Mouse (Mus musculus) Patski (cell line): ENCODE results near the gene Tenm3. TPM values are rescaled to one million over a fixed set of nuclear protein-coding genes. Genes with fewer than 3 reads are reported as not detected.

Source experiments
- ATAC-seq: fragments of 100-300 bp; one replicate; pipeline ENCODE4 v1.8.0; 2021
- CTCF ChIA-PET: fragments of 350-600 bp; sonication (Branson Sonifier 250); formaldehyde crosslinking; loops from one replicate; lab custom pipeline; 2022; ENCODE audit warnings: inconsistent platforms; lab: Charles Lee
- POLR2A ChIA-PET: fragments of 350-600 bp; sonication (Branson Sonifier 250); formaldehyde crosslinking; loops from one replicate; lab custom pipeline; 2022; ENCODE audit warnings: antibody characterized with exemption, inconsistent platforms; lab: Charles Lee
- DNase-seq: peaks from one replicate; pipeline ENCODE4 v3.0.0-alpha.2; 2011; ENCODE audit warnings: low read depth, low spot score
- H3K27me3 ChIP-seq: fragments of 371-371 bp; one replicate; pipeline ENCODE4 v1.5.1; 2021
- CTCF ChIP-seq: fragments of 100-300 bp; IDR thresholded peaks from one replicate; pipeline ENCODE4 v1.5.1; 2021
- in situ Hi-C: fragments of 300-500 bp; cut with MboI; formaldehyde crosslinking; loops from 3 replicates; pipeline ENCODE4 v1.11.1; 2018; ENCODE audit warnings: low pct_unique_long_range_greater_than_20kb, mixed read lengths
- polyA plus RNA-seq: library from polyadenylated mRNA; unstranded; gene quantifications from one replicate; pipeline ENCODE4 v1.2.3, GENCODE M21; 2021

Gene Tenm3
- polyA plus RNA-seq, 1 experiment from 2014 or later = 3.0 TPM

GRCm38 (mm10) chr8:48348901-48349300 is 494.9 kb downstream of the Tenm3 start:
- no peak for DNase-seq
- no peaks in the 10 kb centered on the region for H3K27me3 ChIP-seq
- POLR2A ChIA-PET = interaction anchor here (0.6 kb wide), 1 partner anchor 96 kb away, joined by 4 read pairs; no protein-coding TSS in a partner anchor
- ATAC-seq = no peak
- TF ChIP-seq CTCF = no peak
- in situ Hi-C loops = no loop called here
- CTCF ChIA-PET = interaction anchor here (1.8 kb wide), 1 partner anchor 33 kb away, joined by 4 read pairs; no protein-coding TSS in a partner anchor

- in situ Hi-C loops = no loop called here
Observed at GRCm38 (mm10) chr8:48348386-48348785, 495.4 kb downstream of the Tenm3 start.

GRCm38 (mm10) chr8:48343067-48343420 is 500.7 kb downstream of the Tenm3 start:
- DNase-seq (no peak), ATAC-seq (no peak)
- ChIA-PET CTCF (no interaction called here), POLR2A (no interaction called here)
- no peak for TF ChIP-seq CTCF
- H3K27me3 ChIP-seq = no peaks in the 10 kb centered on the region
- in situ Hi-C loops = no loop called here

More at GRCm38 (mm10) chr8:48348386-48348785, 495.4 kb downstream of the Tenm3 start:
- no peaks in the 10 kb centered on the region for H3K27me3 ChIP-seq
- ChIA-PET POLR2A (interaction anchor here (0.6 kb wide), 1 partner anchor 97 kb away, joined by 4 read pairs; no protein-coding TSS in a partner anchor), CTCF (no interaction called here)
- DNase-seq (no peak), ATAC-seq (no peak)
- TF ChIP-seq CTCF = no peak

GRCm38 (mm10) chr8:48342321-48343066 is 501.3 kb downstream of the Tenm3 start:
- ChIA-PET CTCF (no interaction called here), POLR2A (no interaction called here)
- H3K27me3 ChIP-seq = no peaks in the 10 kb centered on the region
- ATAC-seq = no peak
- in situ Hi-C loops = no loop called here
- DNase-seq = no peak
- no peak for TF ChIP-seq CTCF

- CTCF ChIA-PET = no interaction called here
Observed at GRCm38 (mm10) chr8:48341692-48342091, 502.1 kb downstream of the Tenm3 start.

GRCm38 (mm10) chr8:48341276-48341675 is 502.5 kb downstream of the Tenm3 start:
- CTCF ChIA-PET = no interaction called here
- in situ Hi-C loops = no loop called here
- TF ChIP-seq CTCF = no peak
- ATAC-seq (no peak), DNase-seq (no peak)
- POLR2A ChIA-PET = no interaction called here
- no peaks in the 10 kb centered on the region for H3K27me3 ChIP-seq

More at GRCm38 (mm10) chr8:48341692-48342091, 502.1 kb downstream of the Tenm3 start:
- no peaks in the 10 kb centered on the region for H3K27me3 ChIP-seq
- POLR2A ChIA-PET = no interaction called here
- no peak for DNase-seq
- in situ Hi-C loops = no loop called here
- ATAC-seq = no peak
- no peak for TF ChIP-seq CTCF

GRCm38 (mm10) chr8:48322655-48323265 is 521.0 kb downstream of the Tenm3 start:
- POLR2A ChIA-PET = no interaction called here
- ATAC-seq = no peak
- in situ Hi-C loops = no loop called here
- no peak for TF ChIP-seq CTCF
- no peak for DNase-seq
- CTCF ChIA-PET = interaction anchor here (0.8 to 1.4 kb wide), 3 partner anchors 17 to 34 kb away, joined by 3 to 4 read pairs (median 3); no protein-coding TSS in a partner anchor
- H3K27me3 ChIP-seq = no peaks in the 10 kb centered on the region

GRCm38 (mm10) chr8:48322240-48322639 is 521.5 kb downstream of the Tenm3 start:
- H3K27me3 ChIP-seq = no peaks in the 10 kb centered on the region
- TF ChIP-seq CTCF = no peak
- DNase-seq = no peak
- ATAC-seq = no peak
- CTCF ChIA-PET = interaction anchor here (0.8 kb wide), 1 partner anchor 34 kb away, joined by 3 read pairs; no protein-coding TSS in a partner anchor
- POLR2A ChIA-PET = no interaction called here
- in situ Hi-C loops = no loop called here

GRCm38 (mm10) chr8:48319674-48320073 is 524.1 kb downstream of the Tenm3 start:
- TF ChIP-seq CTCF = no peak
- DNase-seq (no peak), ATAC-seq (no peak)
- ChIA-PET POLR2A (no interaction called here), CTCF (no interaction called here)
- no peaks in the 10 kb centered on the region for H3K27me3 ChIP-seq
- in situ Hi-C loops = no loop called here

- ATAC-seq (no peak), DNase-seq (no peak)
- ChIA-PET POLR2A (interaction anchor here (1.0 kb wide), 1 partner anchor 59 kb away, joined by 3 read pairs; no protein-coding TSS in a partner anchor), CTCF (no interaction called here)
- H3K27me3 ChIP-seq = no peaks in the 10 kb centered on the region
- TF ChIP-seq CTCF = no peak
- in situ Hi-C loops = no loop called here
Observed at GRCm38 (mm10) chr8:48317498-48317897, 526.3 kb downstream of the Tenm3 start.

- ATAC-seq = no peak
- in situ Hi-C loops = no loop called here
- ChIA-PET POLR2A (no interaction called here), CTCF (no interaction called here)
- TF ChIP-seq CTCF = no peak
- no peak for DNase-seq
- peaks cover 2% of the 10 kb centered on the region for H3K27me3 ChIP-seq
Observed at GRCm38 (mm10) chr8:48315605-48316004, 528.1 kb downstream of the Tenm3 start.
